Mouse (Mus musculus) embryonic facial prominence, embryonic 12.5 days (tissue): ENCODE results near the gene Grtp1. TPM values are rescaled to one million over a fixed set of nuclear protein-coding genes. Genes with fewer than 3 reads are reported as not detected.
A peak's percentile ranks its signal among the peaks of the same experiment; 100 is the strongest.

Experiments
- ATAC-seq: fragments of 200-750 bp; cut with Nextera tagmentation; 2 replicates; pipeline ENCODE4 v1.8.0; 2017; ENCODE audit not compliant: insufficient number of reproducible peaks, insufficient read depth, low FRiP score, low TSS enrichment
- H3K27ac ChIP-seq: fragments of 300-500 bp; sonication (generic); 2 replicates; pipeline ENCODE4 v1.5.1; 2016; ENCODE audit warnings: mild to moderate bottlenecking
- H3K27me3 ChIP-seq: fragments of 300-500 bp; sonication (generic); 2 replicates; pipeline ENCODE4 v1.6.1; 2016; ENCODE audit warnings: mild to moderate bottlenecking, moderate library complexity
- H3K36me3 ChIP-seq: fragments of 300-500 bp; sonication (generic); 2 replicates; pipeline ENCODE4 v1.6.1; 2016; ENCODE audit warnings: mild to moderate bottlenecking
- H3K4me1 ChIP-seq: fragments of 300-500 bp; sonication (generic); 2 replicates; pipeline ENCODE4 v1.6.1; 2016
- H3K4me2 ChIP-seq: fragments of 300-500 bp; sonication (generic); replicated peaks from 2 replicates; pipeline ENCODE4 v1.6.1; 2016; ENCODE audit warnings: mild to moderate bottlenecking, moderate library complexity
- H3K4me3 ChIP-seq: fragments of 300-500 bp; sonication (generic); 2 replicates; pipeline ENCODE4 v1.5.1; 2016; ENCODE audit warnings: mild to moderate bottlenecking
- H3K9ac ChIP-seq: fragments of 300-500 bp; sonication (generic); 2 replicates; pipeline ENCODE4 v1.6.1; 2016; ENCODE audit warnings: mild to moderate bottlenecking, moderate library complexity
- H3K9me3 ChIP-seq: fragments of 300-500 bp; sonication (generic); 2 replicates; pipeline ENCODE4 v1.6.1; 2016; ENCODE audit warnings: mild to moderate bottlenecking, moderate library complexity
- WGBS: fragments of 180-500 bp; shearing (Covaris S2); methylation state at CpG from one replicate; pipeline ENCODE4 v1.1.7; 2016; 5-methylcytosine and 5-hydroxymethylcytosine counted together
- polyA plus RNA-seq: library from polyadenylated mRNA; unstranded; fragments of >200 nt; fragmentation: Nextera tagmentation; extraction: Ambion mirVana; gene quantifications from 2 replicates; pipeline ENCODE4 v1.2.1, GENCODE M21; 2016

The Grtp1 gene
- polyA plus RNA-seq, 1 experiment from 2014 or later = 15.0 TPM

- no peak for ATAC-seq
- Histone ChIP-seq H3K27ac (no peak overlapping the region), H3K36me3 (no peaks in the 10 kb centered on the region), H3K9me3 (no peaks in the 10 kb centered on the region), H3K4me3 (no peak overlapping the region), H3K4me2 (no peak overlapping the region), H3K4me1 (no peaks in the 10 kb centered on the region), H3K9ac (no peak overlapping the region), H3K27me3 (0 out of 2 replicates have a peak, but pooled peaks cover 4% of the 10 kb centered on the region)
- 81% methylated on average over 9 of the region's 9 CpGs for whole genome bisulfite sequencing
Observed at GRCm38 (mm10) chr8:13224426-13224825, 24.0 kb upstream of the Grtp1 start.

DNA sequence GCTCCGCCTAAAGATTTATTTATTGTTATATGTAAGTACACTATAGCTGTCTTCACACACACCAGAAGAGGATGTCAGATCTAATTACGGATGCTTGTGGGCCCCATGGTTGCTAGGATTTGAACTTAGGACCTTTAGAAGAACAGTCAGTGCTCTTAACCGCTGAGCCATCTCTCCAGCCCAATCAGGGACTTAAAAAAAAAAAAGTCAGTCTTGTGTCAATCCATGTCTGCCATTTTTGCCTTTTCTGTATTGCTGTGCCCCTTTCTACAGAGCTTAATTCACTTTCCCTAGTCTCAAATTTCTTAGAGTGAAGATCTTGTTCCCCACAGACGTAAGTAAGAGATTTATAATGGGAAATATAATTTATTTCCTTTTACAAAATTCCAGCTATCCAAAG, 18.0 kb upstream of the Grtp1 start:
- whole genome bisulfite sequencing = 78% methylated on average over 4 of the region's 4 CpGs
- ATAC-seq = no peak
- no peak overlapping the region for H3K9ac ChIP-seq
- no peak overlapping the region for H3K4me3 ChIP-seq
- no peaks in the 10 kb centered on the region for H3K36me3 ChIP-seq
- H3K9me3 ChIP-seq = no peaks in the 10 kb centered on the region
- no peaks in the 10 kb centered on the region for H3K27me3 ChIP-seq
- no peak overlapping the region for H3K4me2 ChIP-seq
- no peak overlapping the region for H3K27ac ChIP-seq
- H3K4me1 ChIP-seq = peaks cover 4% of the 10 kb centered on the region

DNA sequence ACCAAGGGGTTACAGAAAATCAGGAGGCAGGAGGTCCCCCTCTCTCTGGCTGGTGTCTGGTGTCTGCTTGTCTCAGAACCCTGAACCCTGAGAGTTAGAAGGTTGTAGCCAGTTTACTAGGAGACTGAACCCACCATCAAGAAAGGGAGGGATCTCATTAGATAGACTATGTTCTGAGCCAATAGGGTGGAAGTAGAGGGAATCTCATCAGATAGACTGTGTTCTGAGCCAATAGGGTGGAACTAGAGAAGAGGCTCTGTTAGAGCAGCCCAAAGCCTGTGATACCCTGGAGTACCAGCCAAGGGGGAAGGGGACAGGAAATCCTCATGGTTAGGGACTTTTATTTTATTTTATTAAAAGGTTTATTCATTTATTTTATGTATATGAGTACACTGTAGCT, 17.6 kb upstream of the Grtp1 start:
- Histone ChIP-seq H3K4me3 (no peak overlapping the region), H3K27ac (no peak overlapping the region), H3K27me3 (no peaks in the 10 kb centered on the region), H3K9ac (no peak overlapping the region), H3K9me3 (no peaks in the 10 kb centered on the region), H3K4me1 (peaks cover 9% of the 10 kb centered on the region), H3K4me2 (no peak overlapping the region), H3K36me3 (no peaks in the 10 kb centered on the region)
- no peak for ATAC-seq

GRCm38 (mm10) chr8:13217093-13217492, 16.7 kb upstream of the Grtp1 start:
- Histone ChIP-seq H3K36me3 (no peaks in the 10 kb centered on the region), H3K4me2 (no peak overlapping the region), H3K27me3 (no peaks in the 10 kb centered on the region), H3K9me3 (no peaks in the 10 kb centered on the region), H3K4me3 (no peak overlapping the region), H3K27ac (no peak overlapping the region), H3K4me1 (peaks cover 9% of the 10 kb centered on the region), H3K9ac (no peak overlapping the region)
- no peak for ATAC-seq
- 57% methylated on average over 5 of the region's 5 CpGs for WGBS

DNA sequence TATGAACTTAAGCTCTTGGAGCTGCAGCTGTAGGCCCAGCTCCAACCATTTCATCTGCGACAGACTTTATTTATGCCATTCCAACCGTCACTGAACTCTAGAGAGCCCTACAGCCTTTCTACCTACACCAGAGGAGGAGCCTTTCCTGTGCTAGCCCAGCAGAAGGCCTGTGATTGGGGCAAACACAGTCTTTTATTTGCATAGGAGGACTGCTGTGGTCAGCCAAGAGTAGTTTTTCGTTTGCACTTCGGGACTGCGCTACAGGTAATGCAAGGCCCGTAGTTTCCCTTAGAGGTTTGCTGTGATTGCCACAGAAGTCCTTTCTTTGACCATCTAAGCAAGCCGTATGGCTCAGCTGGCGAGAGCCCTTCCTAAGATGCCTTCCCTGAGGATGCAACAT, 16.0 kb upstream of the Grtp1 start:
- Histone ChIP-seq H3K4me2 (no peak overlapping the region), H3K9me3 (no peaks in the 10 kb centered on the region), H3K27me3 (no peaks in the 10 kb centered on the region), H3K4me3 (no peak overlapping the region), H3K9ac (no peak overlapping the region), H3K36me3 (no peaks in the 10 kb centered on the region), H3K27ac (no peak overlapping the region), H3K4me1 (peaks cover 9% of the 10 kb centered on the region)
- ATAC-seq = no peak
- WGBS = 74% methylated on average over 8 of the region's 8 CpGs

GRCm38 (mm10) chr8:13213479-13214268, 13.3 kb upstream of the Grtp1 start:
- Histone ChIP-seq H3K9me3 (no peaks in the 10 kb centered on the region), H3K4me2 (0 out of 2 replicates have a peak overlapping the region, but pooled peaks have one; percentile 29), H3K36me3 (no peaks in the 10 kb centered on the region), H3K4me3 (no peak overlapping the region), H3K27ac (no peak overlapping the region), H3K9ac (no peak overlapping the region), H3K27me3 (no peaks in the 10 kb centered on the region), H3K4me1 (peaks cover 9% of the 10 kb centered on the region)
- no peak for ATAC-seq
- 21% methylated on average over 10 of the region's 10 CpGs for WGBS

GRCm38 (mm10) chr8:13209770-13210169, 9.3 kb upstream of the Grtp1 start:
- H3K27me3 ChIP-seq = no peaks in the 10 kb centered on the region
- no peak overlapping the region for H3K4me3 ChIP-seq
- H3K9ac ChIP-seq = no peak overlapping the region
- H3K36me3 ChIP-seq = no peaks in the 10 kb centered on the region
- H3K4me1 ChIP-seq = peaks cover 9% of the 10 kb centered on the region
- no peak for ATAC-seq
- 68% methylated on average over 1 of the region's 1 CpGs for WGBS
- H3K4me2 ChIP-seq = no peak overlapping the region
- H3K9me3 ChIP-seq = no peaks in the 10 kb centered on the region
- no peak overlapping the region for H3K27ac ChIP-seq

DNA sequence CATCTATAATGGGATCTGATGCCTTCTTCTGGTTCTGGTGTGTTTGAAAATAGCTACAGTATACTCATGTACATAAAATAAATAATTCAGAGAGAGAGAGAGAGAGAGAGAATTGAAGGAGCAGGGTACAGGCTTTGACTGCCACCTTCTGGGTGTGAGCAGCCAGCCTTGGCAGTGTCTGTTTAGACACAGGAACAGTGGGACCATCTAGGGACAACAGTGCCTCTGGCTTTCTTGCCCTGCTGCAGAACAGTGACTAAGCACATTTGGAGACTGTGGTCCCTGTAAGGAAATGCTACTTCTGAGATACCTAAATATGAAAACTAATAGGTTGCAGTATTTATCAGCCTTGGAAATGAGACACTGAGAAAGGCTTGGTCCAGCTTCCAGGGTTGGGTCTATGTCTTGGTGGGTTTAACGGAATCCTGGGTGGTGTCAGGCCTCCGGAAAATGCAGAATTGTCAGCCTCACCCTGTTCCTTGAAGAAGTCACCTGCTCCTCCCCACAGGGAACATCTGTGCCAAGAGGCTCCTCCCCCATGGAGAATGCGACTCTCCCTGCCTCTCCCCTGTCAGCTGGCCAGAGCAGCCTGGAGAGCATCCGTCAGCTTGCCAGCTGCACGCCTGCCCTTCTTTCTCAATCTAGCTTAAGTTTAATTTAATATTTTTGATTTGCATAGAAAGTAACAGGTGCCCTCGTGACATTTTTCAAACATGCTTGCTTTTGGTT, 8.4 kb upstream of the Grtp1 start:
- H3K27ac ChIP-seq = no peak overlapping the region
- no peaks in the 10 kb centered on the region for H3K27me3 ChIP-seq
- 46% methylated on average over 6 of the region's 6 CpGs for WGBS
- H3K4me2 ChIP-seq = no peak overlapping the region
- H3K36me3 ChIP-seq = no peaks in the 10 kb centered on the region
- ATAC-seq = no peak
- no peak overlapping the region for H3K4me3 ChIP-seq
- no peak overlapping the region for H3K9ac ChIP-seq
- H3K9me3 ChIP-seq = no peaks in the 10 kb centered on the region
- H3K4me1 ChIP-seq = peaks cover 8% of the 10 kb centered on the region

DNA sequence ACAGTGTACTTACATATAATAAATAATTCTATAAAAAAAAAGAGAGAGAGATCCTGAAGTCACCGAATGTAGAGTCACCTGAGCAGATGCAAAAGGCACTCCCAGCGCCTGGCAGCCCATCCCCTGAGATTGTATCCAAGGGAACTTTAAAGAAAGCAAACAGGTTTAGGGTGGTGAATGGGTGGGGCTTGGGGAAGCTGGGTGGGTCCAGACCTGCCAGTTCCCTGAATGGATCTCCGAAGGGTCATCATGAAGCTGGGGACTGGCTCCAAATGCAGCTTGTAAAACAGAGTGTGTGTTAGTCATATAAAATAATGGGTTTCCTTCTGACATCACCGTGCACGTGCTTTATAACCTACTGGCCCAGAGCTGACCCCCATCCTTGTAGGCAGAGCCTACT, 5.9 kb upstream of the Grtp1 start:
- ATAC-seq = no peak
- Histone ChIP-seq H3K4me3 (no peak overlapping the region), H3K27me3 (peaks cover 23% of the 10 kb centered on the region), H3K27ac (no peak overlapping the region), H3K4me1 (peaks cover 2% of the 10 kb centered on the region; the same call in 1 of the 2 replicates), H3K36me3 (no peaks in the 10 kb centered on the region), H3K4me2 (no peak overlapping the region), H3K9me3 (no peaks in the 10 kb centered on the region), H3K9ac (no peak overlapping the region)
- 50% methylated on average over 5 of the region's 5 CpGs for WGBS

GRCm38 (mm10) chr8:13205311-13205710, 4.9 kb upstream of the Grtp1 start:
- Histone ChIP-seq H3K27me3 (peaks cover 32% of the 10 kb centered on the region), H3K4me2 (no peak overlapping the region), H3K27ac (no peak overlapping the region), H3K4me3 (no peak overlapping the region), H3K4me1 (peaks cover 7% of the 10 kb centered on the region), H3K9ac (no peak overlapping the region), H3K9me3 (no peaks in the 10 kb centered on the region), H3K36me3 (no peaks in the 10 kb centered on the region)
- ATAC-seq = no peak
- 76% methylated on average over 5 of the region's 5 CpGs for WGBS

DNA sequence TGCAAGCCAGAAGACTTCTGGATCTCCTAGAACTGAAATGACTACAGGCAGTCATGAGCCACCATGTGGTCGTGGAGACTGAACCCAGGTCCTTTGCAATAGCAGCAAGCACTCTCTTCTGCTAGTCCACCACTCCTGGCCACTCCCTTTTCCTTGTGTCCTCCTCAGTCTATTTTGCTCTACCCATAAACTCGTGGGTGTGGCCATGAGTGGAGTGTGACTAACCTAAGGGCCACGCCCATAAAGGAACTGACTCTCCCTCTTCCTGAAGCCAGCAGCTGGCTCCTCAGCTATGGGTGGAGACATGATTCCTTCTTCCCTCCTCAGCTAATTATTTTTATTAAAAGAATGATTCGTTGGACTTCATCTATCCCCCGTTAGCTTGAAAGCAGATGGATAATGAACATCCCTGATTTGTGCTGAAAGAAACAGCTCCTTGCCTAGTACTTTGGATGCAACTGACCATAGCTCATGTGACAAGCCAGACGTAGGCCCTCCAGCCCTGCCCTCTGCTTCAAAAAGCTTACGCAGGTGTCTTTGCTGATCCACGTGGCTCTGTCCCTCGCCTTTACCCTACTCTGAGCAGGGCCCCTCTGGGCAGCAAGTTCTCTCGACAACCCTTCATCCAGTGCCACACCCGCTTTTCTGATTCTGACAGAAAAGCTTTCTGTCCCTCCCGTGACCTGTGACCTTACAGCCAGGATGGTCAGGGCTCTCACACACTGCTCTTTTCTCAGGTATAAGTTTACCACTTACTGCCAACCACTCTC, 4.1 kb upstream of the Grtp1 start:
- Histone ChIP-seq H3K9ac (no peak overlapping the region), H3K4me3 (no peak overlapping the region), H3K4me2 (no peak overlapping the region), H3K27ac (no peak overlapping the region), H3K9me3 (no peaks in the 10 kb centered on the region), H3K4me1 (peaks cover 7% of the 10 kb centered on the region), H3K27me3 (peaks cover 39% of the 10 kb centered on the region), H3K36me3 (no peaks in the 10 kb centered on the region)
- no peak for ATAC-seq
- WGBS = 63% methylated on average over 12 of the region's 12 CpGs
